Mouse (Mus musculus) left cerebral cortex, adult 18-20 months (tissue): ENCODE data around the gene 2510039O18Rik. TPM values are rescaled to one million over a fixed set of nuclear protein-coding genes. Genes with fewer than 3 reads are reported as not detected.

ENCODE experiments used
- DNase-seq, 2 experiments: peaks; one replicate each; pipeline ENCODE4 v3.0.0; 2021 to 2022; ENCODE audit warnings: low spot score in 2 of 2, mixed read lengths in 1 of 2
- total RNA-seq, 2 experiments: library from RNA; stranded (reverse); gene quantifications; 2 replicates each; pipeline ENCODE4 v1.2.3; 2021

Gene 2510039O18Rik
- total RNA-seq, 2 experiments from 2014 or later: 29.6 to 32.6 TPM

DNA sequence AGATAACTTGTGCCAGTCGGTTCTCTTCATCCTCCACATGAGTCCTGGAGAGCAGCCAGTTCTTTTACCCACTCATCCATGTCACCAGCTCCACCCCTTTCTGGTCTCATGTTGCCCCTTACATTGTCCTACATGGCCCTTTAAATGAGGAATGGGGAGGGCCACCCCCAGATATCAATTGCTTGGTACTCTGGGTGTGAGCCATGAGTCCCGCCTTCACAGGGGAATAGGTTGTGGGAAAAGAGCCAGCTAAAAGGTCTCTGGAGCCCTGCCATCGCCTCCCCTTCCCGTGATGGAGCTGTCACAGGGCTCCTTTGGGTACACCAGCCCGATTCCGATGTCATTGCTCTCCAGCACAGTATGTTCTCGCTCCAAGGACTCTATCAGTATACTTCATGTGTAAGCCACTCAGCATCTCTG is 38.8 kb downstream of the 2510039O18Rik start:
- no peak for DNase-seq

DNA sequence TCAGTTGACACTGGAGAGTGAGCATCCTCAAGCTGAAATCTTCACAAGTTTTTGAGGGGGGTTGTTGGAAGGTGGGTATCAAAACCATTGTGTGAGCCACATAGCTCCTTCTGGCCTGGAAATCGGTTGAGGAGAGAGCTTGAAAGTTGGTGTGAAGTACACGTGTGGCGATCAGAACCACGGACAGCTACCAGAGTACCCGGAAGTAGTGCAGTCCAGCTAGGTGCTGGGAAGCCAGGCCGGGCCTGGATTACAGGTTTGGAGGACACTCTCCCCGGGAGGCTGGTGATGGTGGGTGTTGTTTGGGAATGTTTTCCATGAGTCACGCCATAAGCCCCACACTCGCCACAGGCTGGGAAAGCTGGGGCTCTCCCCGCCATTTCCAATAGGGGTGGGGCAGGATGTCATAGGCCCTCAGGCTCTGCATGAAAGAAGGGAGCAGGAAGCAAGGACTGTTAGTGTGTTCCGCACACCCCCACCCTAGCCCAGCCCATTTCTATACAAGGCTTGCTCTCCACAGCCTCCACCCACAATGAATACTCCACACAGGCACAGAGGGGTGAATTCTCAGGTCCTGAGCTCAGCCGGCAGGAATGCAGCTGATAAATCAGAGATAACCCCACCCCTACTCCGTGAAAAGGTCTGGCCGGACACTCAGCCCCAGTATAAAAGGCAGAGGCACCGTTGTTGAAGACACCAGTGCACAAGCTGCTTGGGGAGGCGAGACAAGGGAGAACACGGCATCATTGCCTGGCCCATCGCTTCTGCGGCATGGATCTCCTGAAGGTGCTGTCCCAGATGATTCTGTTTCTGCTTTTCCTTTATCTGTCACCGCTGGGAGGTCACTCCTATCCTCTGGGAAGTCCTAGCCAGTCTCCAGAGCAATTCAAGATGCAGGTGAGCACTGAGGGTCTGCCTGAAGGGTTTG is 44.8 kb downstream of the 2510039O18Rik start, which contains the start of gene Nppb:
Gene Nppb (plus strand): TSS at position 584 of the 928 bp plus-strand sequence.
- DNase-seq: no peak

DNA sequence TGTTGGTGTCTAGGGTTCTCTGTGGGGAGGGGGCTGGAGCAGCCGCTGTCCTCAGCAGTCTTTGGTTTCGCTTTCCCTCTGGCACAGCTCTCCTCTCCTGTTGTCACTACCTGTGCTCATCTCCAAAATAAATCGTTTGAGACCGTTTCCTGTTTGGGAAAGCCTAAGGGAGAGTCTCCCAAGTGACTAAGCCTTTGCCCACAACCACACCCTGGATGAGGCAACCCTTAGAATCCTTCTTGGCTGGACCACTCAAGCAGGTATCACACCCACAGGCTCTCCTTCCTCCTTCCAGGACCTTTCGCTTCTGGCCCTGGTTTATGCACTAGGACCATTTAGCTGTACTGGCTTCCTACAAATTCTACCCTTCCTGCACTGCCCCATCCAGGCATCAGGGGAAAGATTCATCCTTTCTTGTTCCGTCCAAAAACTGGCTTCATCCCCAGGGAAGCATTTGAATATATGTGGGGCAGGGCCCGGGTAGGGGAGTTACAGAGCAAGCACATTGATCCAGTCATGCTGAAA is 52.9 kb downstream of the 2510039O18Rik start:
- DNase-seq: no peak

DNA sequence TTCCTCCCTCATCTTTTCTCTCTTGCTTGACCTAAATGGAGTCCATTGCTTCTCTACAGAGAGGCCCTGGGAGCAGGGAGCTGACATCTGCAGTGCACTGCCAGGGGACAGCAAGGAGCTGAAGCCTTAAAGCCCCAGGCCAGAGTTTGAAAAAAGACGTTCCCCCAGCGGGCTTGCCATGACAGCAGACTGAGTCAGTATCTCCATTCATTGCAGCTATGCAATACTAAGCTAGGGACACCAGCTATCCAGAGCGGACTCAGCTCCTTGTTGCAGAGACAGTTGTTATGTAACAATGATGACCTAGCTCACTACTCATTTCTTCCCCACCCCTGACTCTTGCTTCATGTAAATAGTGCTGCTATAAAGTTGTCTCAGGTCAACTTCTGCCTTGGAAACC is 54.6 kb downstream of the 2510039O18Rik start:
- DNase-seq: no peak

Other genes with a start within 250 kb of the 2510039O18Rik start
- not detected for gene Zfp534, start 238.3 kb upstream of the 2510039O18Rik start, total RNA-seq
- 1 to 10 TPM; 1.2 to 1.4 TPM for gene Zfp984, start 131.1 kb upstream of the 2510039O18Rik start, total RNA-seq
- 10 to 100 TPM; 20.3 to 21.4 TPM for gene Zfp933, start 92.5 kb upstream of the 2510039O18Rik start, total RNA-seq
- gene Miip, start 72.1 kb upstream of the 2510039O18Rik start, total RNA-seq: 10 to 100 TPM; 15.1 to 15.5 TPM
- gene Fv1, start 71.9 kb upstream of the 2510039O18Rik start, total RNA-seq: 10 to 100 TPM; 13.0 to 13.1 TPM
- gene Mfn2, start 36.2 kb upstream of the 2510039O18Rik start, total RNA-seq: 100 to 1,000 TPM; 198 to 204 TPM
- gene Plod1, start 4.1 kb upstream of the 2510039O18Rik start, total RNA-seq: 10 to 100 TPM; 12.1 to 12.6 TPM
- gene Nppb, start 44.9 kb downstream of the 2510039O18Rik start, total RNA-seq: not detected
- gene Nppa, start 59.8 kb downstream of the 2510039O18Rik start, total RNA-seq: under 1 TPM in 1 of 2 experiments, not detected in 1; 0.40 TPM
- gene Clcn6, start 97.9 kb downstream of the 2510039O18Rik start, total RNA-seq: 10 to 100 TPM; 93.9 to 94.5 TPM
- 10 to 100 TPM; 29.3 to 34.3 TPM for gene Mthfr, start 98.2 kb downstream of the 2510039O18Rik start, total RNA-seq
- gene Agtrap, start 147.1 kb downstream of the 2510039O18Rik start, total RNA-seq: 10 to 100 TPM in 1 of 2 experiments, 1 to 10 TPM in 1; 6.6 to 10.1 TPM
- gene Mad2l2, start 189.5 kb downstream of the 2510039O18Rik start, total RNA-seq: 10 to 100 TPM; 10.7 to 17.5 TPM
- gene Draxin, start 189.8 kb downstream of the 2510039O18Rik start, total RNA-seq: under 1 TPM; 0.19 to 0.21 TPM
- gene Fbxo6, start 211.2 kb downstream of the 2510039O18Rik start, total RNA-seq: 10 to 100 TPM; 32.1 to 35.3 TPM
- gene Fbxo44, start 219.6 kb downstream of the 2510039O18Rik start, total RNA-seq: 100 to 1,000 TPM; 137 to 157 TPM
- 100 to 1,000 TPM; 118 to 126 TPM for gene Fbxo2, start 219.7 kb downstream of the 2510039O18Rik start, total RNA-seq